Mouse (Mus musculus): ENCODE results near the gene N4bp2.

DNA sequence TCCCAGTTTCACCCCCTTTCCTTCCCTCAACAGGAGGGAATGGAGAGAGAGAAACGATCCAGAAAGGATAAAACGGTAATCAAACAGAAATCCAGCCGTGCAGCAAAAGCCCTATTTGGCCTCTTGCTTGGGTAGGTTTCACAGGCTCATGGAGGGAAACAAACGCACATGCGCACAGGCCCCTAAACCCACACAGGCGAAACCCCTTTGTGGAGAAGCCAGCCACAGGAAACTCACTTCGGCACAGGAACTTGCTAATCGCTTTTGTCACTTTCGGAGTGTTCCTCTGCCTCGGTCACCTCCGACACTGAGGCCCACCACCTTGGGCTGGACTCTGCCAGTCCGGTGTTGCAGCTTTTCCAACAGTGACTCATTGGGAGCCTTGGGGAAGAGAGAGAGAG, 100.0 kb downstream of the N4bp2 start:
- TF ChIP-seq CTCF (IDR thresholded peaks at IDR 0.05; ENCODE audit: insufficient read depth, low read depth, low read length) (no peak), POLR2A (IDR thresholded peaks at IDR 0.05; ENCODE audit: insufficient read depth, low read depth, low read length) (no peak)

Measured in olfactory bulb, adult 2 months (tissue).